Mouse (Mus musculus) forelimb bud, embryonic 11.5 days (tissue): ENCODE measurements around the gene Strc.

Experiments
- DNase-seq: peaks from one replicate; pipeline ENCODE4 v3.0.0-alpha.2; 2012; ENCODE audit warnings: low read depth, low spot score

The Strc gene

GRCm38 (mm10) chr2:121354820-121355592, 32.0 kb downstream of the Strc start, which contains the start of gene Ppip5k1:
Ppip5k1 (minus strand) TSS chr2:121355396.
- DNase-seq = peak; percentile 95

- no peak for DNase-seq
Measured at GRCm38 (mm10) chr2:121354378-121354777, 32.6 kb downstream of the Strc start.

- no peak for DNase-seq
Measured at GRCm38 (mm10) chr2:121353156-121353555, 33.8 kb downstream of the Strc start.

GRCm38 (mm10) chr2:121339057-121339456, 47.9 kb downstream of the Strc start:
- no peak for DNase-seq

- DNase-seq = no peak
Measured at GRCm38 (mm10) chr2:121329492-121329891, 57.5 kb downstream of the Strc start.

- DNase-seq = no peak
Measured at GRCm38 (mm10) chr2:121323693-121324470, 63.1 kb downstream of the Strc start.

- DNase-seq = no peak
Measured at GRCm38 (mm10) chr2:121323041-121323440, 63.9 kb downstream of the Strc start.

- DNase-seq = no peak
Measured at GRCm38 (mm10) chr2:121316278-121316677, 70.7 kb downstream of the Strc start.
